In genomic region chr17:33817969-33818643, GRCm38 (mm10) we compare ENCODE assay signal across 1 mouse cellular context.
TF ChIP-seq lines count a peak whose summit lies in the region.

No protein-coding gene starts in this region.

TF ChIP-seq in MEL, 35 proteins besides CTCF, POLR2A, EP300 and RAD21:
- TF ChIP-seq KAT2A (conservative IDR thresholded peaks at IDR 0.05; ENCODE audit: low read depth, low read length): no peak
- TF ChIP-seq UBTF (IDR thresholded peaks at IDR 0.05; ENCODE audit: borderline replicate concordance, insufficient read depth, low read depth, low read length): no peak
- TF ChIP-seq TBP (IDR thresholded peaks at IDR 0.05; ENCODE audit: low read depth, low read length): no peak
- TF ChIP-seq RCOR1 (IDR thresholded peaks at IDR 0.05; ENCODE audit: low read depth, low read length): no peak
- no peak for TF ChIP-seq ELF1 (IDR thresholded peaks at IDR 0.05; ENCODE audit: low read depth, low read length)
- TF ChIP-seq E2F4 (IDR thresholded peaks at IDR 0.05; ENCODE audit: borderline replicate concordance, low read depth, low read length): no peak
- TF ChIP-seq CHD2 (IDR thresholded peaks at IDR 0.05; ENCODE audit: low read length): no peak
- TF ChIP-seq SIN3A (IDR thresholded peaks at IDR 0.05; ENCODE audit: low read length): no peak
TF ChIP-seq in MEL: peak in this region for 0.
